Mouse (Mus musculus): ENCODE data around the gene Nsf. TPM values are rescaled to one million over a fixed set of nuclear protein-coding genes. Genes with fewer than 3 reads are reported as not detected.

Gene Nsf
- total RNA-seq, 2 experiments from 2014 or later = 28.4 to 32.5 TPM

DNA sequence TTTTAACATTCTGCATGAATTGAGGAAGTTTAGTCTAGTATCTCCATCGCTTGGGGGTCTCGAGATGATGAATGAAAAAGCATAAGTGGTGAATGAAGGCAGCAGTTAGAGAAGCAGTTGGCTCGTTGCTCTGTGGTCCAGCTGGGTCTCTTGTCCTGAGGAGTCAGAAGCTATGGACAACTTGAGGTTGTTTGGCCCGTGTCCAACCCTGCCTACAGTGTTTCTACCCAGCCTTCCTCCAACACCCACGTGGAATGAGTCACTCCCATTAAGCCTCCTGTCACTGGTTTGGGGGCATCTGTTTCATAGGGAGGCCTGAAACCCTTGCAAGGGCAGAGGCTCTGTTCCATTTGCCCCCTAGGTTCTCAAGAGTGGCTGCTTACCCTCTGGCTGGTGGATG lies 163.9 kb downstream of the Nsf start:
- no peak for ATAC-seq (replicated peaks; ENCODE audit: poor library complexity)

DNA sequence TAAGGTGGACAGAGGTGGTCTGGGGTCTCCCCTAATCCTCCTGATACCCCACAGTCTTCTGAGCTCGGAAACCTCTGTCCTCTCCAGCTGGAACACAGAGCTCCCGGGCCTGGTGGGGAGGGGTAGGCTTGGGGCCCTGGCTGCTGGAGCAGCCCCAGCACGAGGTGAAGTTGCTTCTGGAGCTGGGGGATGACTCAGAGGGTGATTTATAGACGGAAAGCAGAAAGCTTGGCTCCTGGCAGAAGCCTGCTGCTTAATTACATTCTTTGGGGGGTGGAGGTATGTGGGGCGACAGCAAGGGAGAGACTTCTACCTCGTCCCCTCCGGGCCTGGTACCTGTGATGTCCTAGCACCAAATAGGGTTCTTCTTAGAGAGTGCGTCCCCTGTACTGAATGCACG lies 173.7 kb downstream of the Nsf start:
- no peak for ATAC-seq (replicated peaks; ENCODE audit: poor library complexity)

DNA sequence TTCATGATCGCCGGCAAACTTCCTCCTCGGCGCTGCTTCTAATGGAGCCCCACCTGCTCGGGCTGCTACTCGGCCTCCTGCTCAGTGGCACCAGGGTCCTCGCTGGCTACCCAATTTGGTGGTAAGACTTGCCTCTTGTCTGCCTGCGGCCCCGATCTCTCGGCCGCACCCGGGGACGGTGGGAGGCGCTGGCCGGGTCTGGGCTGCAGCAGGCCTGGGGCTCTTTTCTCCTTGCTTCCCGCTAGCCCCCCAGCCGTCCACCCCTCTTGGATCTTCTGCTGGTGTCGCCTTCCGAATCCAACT lies 179.7 kb downstream of the Nsf start:
- ATAC-seq (replicated peaks; ENCODE audit: poor library complexity) = no peak

DNA sequence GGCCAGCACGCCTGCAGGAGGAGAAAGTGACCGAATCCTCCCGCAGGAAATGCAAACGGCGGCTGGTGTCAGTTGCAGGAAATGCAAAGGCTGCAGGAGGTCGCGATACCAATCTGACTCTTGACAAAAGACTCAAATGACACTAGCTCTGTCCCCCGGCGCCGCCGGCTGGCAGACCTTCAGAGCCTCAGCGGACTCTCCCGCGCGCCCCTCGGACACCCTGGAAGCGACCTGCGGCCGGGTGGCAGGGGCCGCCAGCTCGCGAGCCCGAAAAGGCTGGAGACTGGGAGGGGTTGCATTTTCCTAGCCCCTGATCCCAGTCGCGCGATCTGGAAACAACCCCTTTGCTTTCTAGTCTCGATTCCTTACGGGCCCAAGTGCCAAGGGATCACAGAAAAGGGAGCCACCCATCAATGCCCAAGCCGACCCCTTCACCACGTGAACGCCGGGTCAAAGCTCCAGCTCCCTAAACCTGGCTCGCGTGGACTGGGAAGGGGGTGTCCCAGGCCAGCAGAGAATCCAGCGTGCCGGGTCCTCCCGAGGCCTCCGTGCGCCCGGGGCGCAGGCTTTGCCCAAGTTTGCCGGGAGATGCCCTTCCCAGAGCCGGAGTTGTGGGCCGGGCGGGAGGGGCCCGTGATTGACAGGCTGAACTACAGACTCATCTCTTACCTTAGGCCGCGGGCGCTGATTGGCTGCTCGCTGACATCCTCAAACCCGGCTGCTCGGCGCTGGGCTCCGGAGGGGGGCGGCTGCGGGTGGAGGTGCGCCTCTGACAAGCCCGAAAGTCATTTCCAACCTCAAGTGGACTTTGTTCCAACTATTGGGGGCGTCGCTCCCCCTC lies 180.2 kb downstream of the Nsf start, which contains the start of gene Wnt3:
Wnt3 (plus strand) TSS at position 764 of the 841 bp plus-strand sequence.
- no peak for ATAC-seq (replicated peaks; ENCODE audit: poor library complexity)

DNA sequence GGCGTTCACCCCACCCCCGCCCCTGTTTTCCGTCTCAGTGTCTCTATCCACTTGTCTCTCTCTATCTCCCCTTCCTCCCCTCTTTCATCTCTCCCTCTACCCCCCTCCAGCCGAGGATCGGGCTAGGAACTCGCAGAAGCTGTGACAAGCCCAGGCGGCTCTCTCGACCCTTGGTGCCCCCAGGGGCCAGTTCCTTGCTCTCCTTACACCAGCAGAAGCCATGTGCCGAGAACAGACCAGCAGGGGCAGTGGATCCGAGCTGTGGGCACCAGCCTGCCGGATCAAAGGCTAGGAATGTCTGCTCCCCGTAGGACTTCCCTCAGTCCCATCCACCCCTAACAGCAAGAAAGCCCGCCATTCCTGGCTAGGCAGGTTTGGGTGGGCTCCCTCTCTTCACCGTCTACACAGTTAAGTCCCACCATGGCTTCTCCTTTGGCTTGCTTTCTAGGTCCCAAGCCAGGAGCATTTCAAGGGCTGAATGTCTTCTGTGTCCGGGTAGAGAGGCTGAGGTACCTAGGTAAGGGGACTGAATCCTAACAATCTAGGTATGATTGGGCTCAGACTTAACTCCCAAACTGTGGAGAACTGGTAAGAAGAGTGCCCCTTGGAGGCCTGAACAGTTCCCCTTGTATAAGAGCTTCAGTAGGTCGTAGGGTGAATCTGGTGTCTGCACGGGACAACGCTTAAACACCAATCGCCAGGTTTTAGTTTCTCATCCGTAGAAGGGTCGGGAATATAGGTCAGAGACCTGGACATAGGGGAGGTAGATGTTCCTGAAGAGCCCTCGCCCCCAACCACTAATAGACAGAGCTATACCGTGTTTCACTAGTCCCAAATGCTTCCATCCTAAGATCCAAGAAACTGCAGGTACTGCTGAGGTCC lies 181.1 kb downstream of the Nsf start:
- ATAC-seq (replicated peaks; ENCODE audit: poor library complexity) = no peak

Other genes starting within 250 kb of the Nsf start
- not detected in 2 replicates for gene Wnt9b, start 204.2 kb downstream of the Nsf start, total RNA-seq (2015)
- gene Wnt9b, start 204.2 kb downstream of the Nsf start, total RNA-seq (2017) = not detected in 2 replicates
- not detected in 2 replicates for gene Wnt3, start 179.9 kb downstream of the Nsf start, total RNA-seq (2015)
- not detected in 2 replicates for gene Wnt3, start 179.9 kb downstream of the Nsf start, total RNA-seq (2017)
- gene Arf2, start 12.7 kb upstream of the Nsf start, total RNA-seq (2015) = 16.3 and 22.2 TPM in 2 replicates
- 25.8 and 28.1 TPM in 2 replicates for gene Arf2, start 12.7 kb upstream of the Nsf start, total RNA-seq (2017)
- gene Crhr1, start 178.8 kb upstream of the Nsf start, total RNA-seq (2015) = not detected in 2 replicates
- gene Crhr1, start 178.8 kb upstream of the Nsf start, total RNA-seq (2017) = not detected in 2 replicates
- gene Sppl2c, start 232.3 kb upstream of the Nsf start, total RNA-seq (2015) = not detected in 2 replicates
- gene Sppl2c, start 232.3 kb upstream of the Nsf start, total RNA-seq (2017) = not detected in 2 replicates